Mouse (Mus musculus) forebrain, embryonic 14.5 days (tissue): ENCODE results near the gene Gm10721. TPM values are rescaled to one million over a fixed set of nuclear protein-coding genes. Genes with fewer than 3 reads are reported as not detected.
"Not testable (repeated sequence)": the region's sequence is repeated elsewhere in the genome, so short reads cannot be mapped to it uniquely, and the experiment has no call there.

ENCODE experiments used
- ATAC-seq: fragments of 200-750 bp; cut with Nextera tagmentation; 2 replicates; pipeline ENCODE4 v1.8.0; 2017; ENCODE audit warnings: mild to moderate bottlenecking, moderate library complexity
- DNase-seq: peaks from one replicate; pipeline ENCODE4 v3.0.0-alpha.2; 2015; ENCODE audit warnings: low spot score
- H3K27ac ChIP-seq: fragments of 300-500 bp; sonication (generic); 2 replicates; pipeline ENCODE4 v1.5.1; 2014; ENCODE audit warnings: low read depth, mild to moderate bottlenecking, control low read depth, low read length, moderate library complexity
- H3K27me3 ChIP-seq: fragments of 300-500 bp; sonication (generic); replicated peaks from 2 replicates; pipeline ENCODE4 v1.6.1; 2014; ENCODE audit warnings: low read length, control low read depth, mixed read lengths; ENCODE audit not compliant: control insufficient read depth, insufficient read depth
- H3K36me3 ChIP-seq: fragments of 300-500 bp; sonication (generic); 2 replicates; pipeline ENCODE4 v1.6.1; 2014; ENCODE audit warnings: low read length, control low read depth; ENCODE audit not compliant: control insufficient read depth, insufficient read depth
- H3K4me1 ChIP-seq: fragments of 300-500 bp; sonication (generic); 2 replicates; pipeline ENCODE4 v1.6.1; 2014; ENCODE audit warnings: antibody characterized with exemption, low read length, control low read depth; ENCODE audit not compliant: control insufficient read depth, insufficient read depth
- H3K4me2 ChIP-seq: fragments of 300-500 bp; sonication (generic); 2 replicates; pipeline ENCODE4 v1.6.1; 2014; ENCODE audit warnings: mild to moderate bottlenecking, control low read depth, low read length
- H3K4me3 ChIP-seq: fragments of 300-500 bp; sonication (generic); 2 replicates; pipeline ENCODE4 v1.5.1; 2014; ENCODE audit warnings: low read depth, low read length, control low read depth
- H3K9ac ChIP-seq: fragments of 300-500 bp; sonication (generic); 2 replicates; pipeline ENCODE4 v1.6.1; 2014; ENCODE audit warnings: mild to moderate bottlenecking, low read length, control low read depth, moderate library complexity
- H3K9me3 ChIP-seq: fragments of 300-500 bp; sonication (generic); replicated peaks from 2 replicates; pipeline ENCODE4 v1.6.1; 2016; ENCODE audit warnings: low read length, control low read depth, mixed read lengths; ENCODE audit not compliant: control insufficient read depth
- WGBS: fragments of 180-500 bp; shearing (Covaris S2); extraction: QIAGEN DNeasy Blood & Tissue Kit; methylation state at CpG from one replicate; pipeline ENCODE4 v1.1.7; 2014; 5-methylcytosine and 5-hydroxymethylcytosine counted together
- polyA plus RNA-seq: library from polyadenylated mRNA; unstranded; fragments of >200 nt; fragmentation: Nextera tagmentation; extraction: Ambion mirVana; gene quantifications from 2 replicates; pipeline ENCODE4 v1.2.1, GENCODE M21; 2014

Gene Gm10721
- polyA plus RNA-seq, result not detected in 2 replicates

DNA sequence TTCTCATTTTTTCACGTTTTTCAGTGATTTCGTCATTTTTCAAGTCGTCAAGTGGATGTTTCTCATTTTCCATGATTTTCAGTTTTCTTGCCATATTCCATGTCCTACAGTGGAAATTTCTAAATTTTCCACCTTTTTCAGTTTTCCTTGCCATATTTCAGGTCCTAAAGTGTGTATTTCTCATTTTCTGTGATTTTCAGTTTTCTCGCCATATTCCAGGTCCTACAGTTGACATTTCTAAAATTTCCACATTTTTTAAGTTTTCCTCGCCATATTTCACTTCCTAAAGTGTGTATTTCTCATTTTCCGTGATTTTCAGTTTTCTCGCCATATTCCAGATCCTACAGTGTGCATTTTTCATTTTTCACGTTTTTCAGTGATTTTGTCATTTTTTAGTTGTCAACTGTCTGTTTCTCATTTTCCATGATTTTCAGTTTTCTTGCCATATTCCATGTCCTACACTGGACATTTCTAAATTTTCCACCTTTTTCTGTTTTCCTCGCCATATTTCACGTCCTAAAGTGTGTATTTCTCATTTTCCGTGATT, at the start of gene Gm10721:
Gene Gm10721, plus strand, starts transcription at position 408 of the 547 bp plus-strand sequence.
- H3K27ac ChIP-seq, H3K9ac ChIP-seq, H3K36me3 ChIP-seq, H3K9me3 ChIP-seq, DNase-seq, H3K4me2 ChIP-seq, H3K4me3 ChIP-seq, H3K27me3 ChIP-seq, H3K4me1 ChIP-seq: not testable (repeated sequence)
- ATAC-seq, result peak; percentile 53
- WGBS, result no CpG with 5 or more reads among the region's 11 CpGs

DNA sequence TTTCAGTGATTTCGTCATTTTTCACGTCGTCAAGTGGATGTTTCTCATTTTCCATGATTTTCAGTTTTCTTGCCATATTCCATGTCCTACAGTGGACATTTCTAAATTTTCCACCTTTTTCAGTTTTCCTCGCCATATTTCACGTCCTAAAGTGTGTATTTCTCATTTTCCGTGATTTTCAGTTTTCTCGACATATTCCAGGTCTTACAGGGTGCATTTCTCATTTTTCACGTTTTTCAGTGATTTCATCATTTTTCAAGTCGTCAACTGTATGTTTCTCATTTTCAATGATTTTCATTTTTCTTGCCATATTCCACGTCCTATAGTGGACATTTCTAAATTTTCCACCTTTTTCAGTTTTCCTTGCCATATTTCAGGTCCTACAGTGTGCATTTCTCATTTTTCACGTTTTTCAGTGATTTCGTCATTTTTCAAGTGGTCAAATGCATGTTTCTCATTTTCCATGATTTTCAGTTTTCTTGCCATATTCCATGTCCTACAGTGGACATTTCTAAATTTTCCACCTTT, 12.4 kb upstream of the Gm10721 start, which contains the start of gene Gm10722:
Gene Gm10722, plus strand, starts transcription at position 478 of the 528 bp plus-strand sequence.
- not testable (repeated sequence) for H3K4me2 ChIP-seq, H3K27me3 ChIP-seq, H3K9me3 ChIP-seq, H3K36me3 ChIP-seq, H3K4me3 ChIP-seq, H3K4me1 ChIP-seq, H3K27ac ChIP-seq, H3K9ac ChIP-seq, ATAC-seq
- 70% methylated on average over 12 of the region's 12 CpGs for WGBS
- DNase-seq, result peak; percentile 12

DNA sequence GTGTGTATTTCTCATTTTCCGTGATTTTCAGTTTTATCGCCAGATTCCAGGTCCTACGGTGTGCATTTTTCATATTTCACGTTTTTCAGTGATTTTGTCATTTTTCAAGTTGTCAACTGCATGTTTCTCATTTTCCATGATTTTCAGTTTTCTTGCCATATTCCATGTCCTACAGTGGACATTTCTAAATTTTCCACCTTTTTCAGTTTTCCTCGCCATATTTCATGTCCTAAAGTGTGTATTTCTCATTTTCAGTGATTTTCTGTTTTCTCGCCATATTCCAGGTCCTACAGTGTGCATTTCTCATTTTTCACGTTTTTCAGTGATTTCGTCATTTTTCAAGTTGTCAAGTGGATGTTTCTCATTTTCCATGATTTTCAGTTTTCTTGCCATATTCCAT, 11.9 kb upstream of the Gm10721 start:
- H3K4me1 ChIP-seq, DNase-seq, H3K36me3 ChIP-seq, H3K27ac ChIP-seq, H3K9ac ChIP-seq, H3K9me3 ChIP-seq, ATAC-seq, H3K4me2 ChIP-seq, H3K4me3 ChIP-seq, H3K27me3 ChIP-seq: not testable (repeated sequence)
- WGBS, result 65% methylated on average over 8 of the region's 8 CpGs

DNA sequence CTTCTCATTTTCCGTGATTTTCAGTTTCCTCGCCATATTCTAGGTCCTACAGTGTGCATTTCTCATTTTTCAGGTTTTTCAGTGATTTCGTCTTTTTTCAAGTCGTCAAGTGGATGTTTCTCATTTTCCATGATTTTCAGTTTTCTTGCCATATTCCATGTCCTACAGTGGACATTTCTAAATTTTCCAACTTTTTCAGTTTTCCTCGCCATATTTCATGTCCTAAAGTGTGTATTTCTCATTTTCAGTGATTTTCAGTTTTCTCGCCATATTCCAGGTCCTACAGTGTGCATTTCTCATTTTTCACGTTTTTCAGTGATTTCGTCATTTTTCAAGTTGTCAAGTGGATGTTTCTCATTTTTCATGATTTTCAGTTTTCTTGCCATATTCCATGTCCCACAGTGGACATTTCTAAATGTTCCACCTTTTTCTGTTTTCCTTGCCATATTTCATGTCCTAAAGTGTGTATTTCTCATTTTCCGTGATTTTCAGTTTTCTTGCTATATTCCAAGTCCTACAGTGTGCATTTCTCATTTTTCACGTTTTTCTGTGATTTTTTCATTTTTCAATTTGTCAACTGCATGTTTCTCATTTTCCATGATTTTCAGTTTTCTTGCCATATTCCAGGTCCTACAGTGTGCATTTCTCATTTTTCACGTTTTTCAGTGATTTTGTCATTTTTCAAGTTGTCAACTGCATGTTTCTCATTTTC, 10.8 kb upstream of the Gm10721 start:
- WGBS, result 57% methylated on average over 8 of the region's 11 CpGs

DNA sequence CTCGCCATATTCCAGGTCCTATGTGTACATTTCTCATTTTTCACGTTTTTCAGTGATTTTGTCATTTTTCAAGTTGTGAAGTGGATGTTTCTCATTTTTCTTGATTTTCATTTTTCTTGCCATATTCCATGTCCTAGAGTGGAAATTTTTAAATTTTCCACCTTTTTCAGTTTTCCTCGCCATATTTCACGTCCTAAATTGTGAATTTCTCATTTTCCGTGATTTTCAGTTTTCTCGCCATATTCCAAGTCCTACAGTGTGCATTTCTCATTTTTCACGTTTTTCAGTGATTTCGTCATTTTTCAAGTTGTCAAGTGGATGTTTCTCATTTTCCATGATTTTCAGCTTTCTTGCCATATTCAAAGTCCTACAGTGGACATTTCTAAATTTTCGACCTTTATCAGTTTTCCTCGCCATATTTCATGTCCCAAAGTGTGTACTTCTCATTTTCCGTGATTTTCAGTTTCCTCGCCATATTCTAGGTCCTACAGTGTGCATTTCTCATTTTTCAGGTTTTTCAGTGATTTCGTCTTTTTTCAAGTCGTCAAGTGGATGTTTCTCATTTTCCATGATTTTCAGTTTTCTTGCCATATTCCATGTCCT, 10.0 kb upstream of the Gm10721 start, which contains the start of gene Gm11168:
Gene Gm11168, plus strand, starts transcription at position 553 of the 603 bp plus-strand sequence.
- H3K4me1 ChIP-seq, ATAC-seq: not testable (repeated sequence)
- WGBS, result 69% methylated on average over 5 of the region's 14 CpGs

More for the DNA sequence above, 10.8 kb upstream of the Gm10721 start:
- ATAC-seq, result peak; percentile 87
- H3K4me2 ChIP-seq, H3K9ac ChIP-seq, H3K9me3 ChIP-seq, H3K27me3 ChIP-seq, H3K4me3 ChIP-seq, H3K36me3 ChIP-seq, H3K4me1 ChIP-seq, H3K27ac ChIP-seq: not testable (repeated sequence)
- peak; percentile 10 for DNase-seq

DNA sequence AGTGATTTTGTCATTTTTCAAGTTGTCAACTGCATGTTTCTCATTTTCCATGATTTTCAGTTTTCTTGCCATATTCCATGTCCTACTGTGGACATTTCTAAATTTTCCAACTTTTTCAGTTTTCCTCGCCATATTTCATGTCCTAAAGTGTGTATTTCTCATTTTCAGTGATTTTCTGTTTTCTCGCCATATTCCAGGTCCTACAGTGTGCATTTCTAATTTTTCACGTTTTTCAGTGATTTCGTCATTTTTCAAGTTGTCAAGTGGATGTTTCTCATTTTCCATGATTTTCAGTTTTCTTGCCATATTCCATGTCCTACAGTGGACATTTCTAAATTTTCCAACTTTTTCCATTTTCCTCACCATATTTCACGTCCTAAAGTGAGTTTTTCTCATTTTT, 6.8 kb upstream of the Gm10721 start:
- not testable (repeated sequence) for H3K4me1 ChIP-seq, H3K4me3 ChIP-seq, H3K9ac ChIP-seq, H3K27me3 ChIP-seq, H3K36me3 ChIP-seq, DNase-seq, H3K4me2 ChIP-seq, ATAC-seq, H3K27ac ChIP-seq
- WGBS, result 82% methylated on average over 1 of the region's 5 CpGs
- peaks cover 10% of the 10 kb centered on the region for H3K9me3 ChIP-seq

More for the DNA sequence above, 10.0 kb upstream of the Gm10721 start, which contains the start of gene Gm11168:
- not testable (repeated sequence) for H3K9me3 ChIP-seq, H3K27me3 ChIP-seq, H3K9ac ChIP-seq, H3K4me3 ChIP-seq, DNase-seq, H3K4me2 ChIP-seq, H3K27ac ChIP-seq, H3K36me3 ChIP-seq

DNA sequence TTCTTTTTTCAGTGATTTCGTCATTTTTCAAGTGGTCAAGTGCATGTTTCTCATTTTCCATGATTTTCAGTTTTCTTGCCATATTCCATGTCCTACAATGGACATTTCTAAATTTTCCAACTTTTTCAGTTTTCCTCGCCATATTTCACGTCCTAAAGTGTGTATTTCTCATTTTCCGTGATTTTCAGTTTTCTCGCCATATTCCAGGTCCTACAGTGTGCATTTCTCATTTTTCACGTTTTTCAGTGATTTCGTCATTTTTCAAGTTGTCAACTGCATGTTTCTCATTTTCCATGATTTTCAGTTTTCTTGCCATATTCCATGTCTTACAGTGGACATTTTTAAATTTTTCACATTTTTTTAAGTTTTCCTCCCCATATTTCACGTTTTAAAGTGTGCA, 6.3 kb upstream of the Gm10721 start:
- peak; percentile 60 for ATAC-seq
- H3K27ac ChIP-seq, H3K36me3 ChIP-seq, H3K4me2 ChIP-seq, H3K9ac ChIP-seq, H3K4me3 ChIP-seq, H3K27me3 ChIP-seq, DNase-seq, H3K4me1 ChIP-seq: not testable (repeated sequence)
- H3K9me3 ChIP-seq, result peaks cover 10% of the 10 kb centered on the region
- 59% methylated on average over 8 of the region's 8 CpGs for WGBS

DNA sequence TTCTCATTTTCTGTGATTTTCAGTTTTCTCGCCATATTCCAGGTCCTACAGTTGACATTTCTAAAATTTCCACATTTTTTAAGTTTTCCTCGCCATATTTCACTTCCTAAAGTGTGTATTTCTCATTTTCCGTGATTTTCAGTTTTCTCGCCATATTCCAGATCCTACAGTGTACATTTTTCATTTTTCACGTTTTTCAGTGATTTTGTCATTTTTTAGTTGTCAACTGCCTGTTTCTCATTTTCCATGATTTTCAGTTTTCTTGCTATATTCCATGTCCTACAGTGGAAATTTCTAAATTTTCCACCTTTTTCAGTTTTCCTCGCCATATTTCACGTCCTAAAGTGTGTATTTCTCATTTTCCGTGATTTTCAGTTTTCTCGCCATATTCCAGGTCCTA, 5.7 kb upstream of the Gm10721 start:
- not testable (repeated sequence) for H3K36me3 ChIP-seq, H3K4me3 ChIP-seq, H3K4me2 ChIP-seq, H3K9ac ChIP-seq, H3K4me1 ChIP-seq, H3K27me3 ChIP-seq, H3K27ac ChIP-seq
- ATAC-seq, result 0 out of 2 replicates have a peak, but pooled peaks have one; percentile 9
- WGBS, result 75% methylated on average over 7 of the region's 9 CpGs
- peak; percentile 0 for DNase-seq
- peaks cover 10% of the 10 kb centered on the region for H3K9me3 ChIP-seq
